Mouse (Mus musculus): ENCODE data around the gene Rnf185.

Gene Rnf185

GRCm38 (mm10) chr11:3452167-3452639 is at the start of gene Rnf185:
Gene Rnf185, minus strand, starts transcription at chr11:3452363.
- peak; percentile 69 for DNase-seq (ENCODE audit: low spot score)

- no peak for DNase-seq (ENCODE audit: low spot score)
Measured at GRCm38 (mm10) chr11:3497296-3497695, 45.1 kb upstream of the Rnf185 start.

GRCm38 (mm10) chr11:3496756-3497155 is 44.6 kb upstream of the Rnf185 start:
- no peak for DNase-seq (ENCODE audit: low spot score)

GRCm38 (mm10) chr11:3495496-3495895 is 43.3 kb upstream of the Rnf185 start:
- DNase-seq (ENCODE audit: low spot score): no peak

GRCm38 (mm10) chr11:3494857-3495256 is 42.7 kb upstream of the Rnf185 start:
- no peak for DNase-seq (ENCODE audit: low spot score)

- no peak for DNase-seq (ENCODE audit: low spot score)
Measured at GRCm38 (mm10) chr11:3492748-3493147, 40.6 kb upstream of the Rnf185 start.

GRCm38 (mm10) chr11:3489036-3489435 is 36.9 kb upstream of the Rnf185 start:
- no peak for DNase-seq (ENCODE audit: low spot score)

GRCm38 (mm10) chr11:3487952-3488570 is 35.9 kb upstream of the Rnf185 start, which contains the start of gene Pla2g3:
Gene Pla2g3, plus strand, starts transcription at chr11:3488284.
- no peak for DNase-seq (ENCODE audit: low spot score)

GRCm38 (mm10) chr11:3486349-3486748 is 34.2 kb upstream of the Rnf185 start:
- no peak for DNase-seq (ENCODE audit: low spot score)

- no peak for DNase-seq (ENCODE audit: low spot score)
Measured at GRCm38 (mm10) chr11:3483980-3484642, 31.9 kb upstream of the Rnf185 start.

- no peak for DNase-seq (ENCODE audit: low spot score)
Measured at GRCm38 (mm10) chr11:3475489-3475888, 23.3 kb upstream of the Rnf185 start.

GRCm38 (mm10) chr11:3474480-3475115 is 22.4 kb upstream of the Rnf185 start:
- DNase-seq (ENCODE audit: low spot score): no peak

GRCm38 (mm10) chr11:3472484-3472883 is 20.3 kb upstream of the Rnf185 start:
- peak; percentile 54 for DNase-seq (ENCODE audit: low spot score)

GRCm38 (mm10) chr11:3471448-3471850 is 19.3 kb upstream of the Rnf185 start:
- DNase-seq (ENCODE audit: low spot score): no peak

GRCm38 (mm10) chr11:3462846-3463245 is 10.7 kb upstream of the Rnf185 start:
- DNase-seq (ENCODE audit: low spot score): no peak

- no peak for DNase-seq (ENCODE audit: low spot score)
Measured at GRCm38 (mm10) chr11:3459105-3459468, 6.9 kb upstream of the Rnf185 start.

GRCm38 (mm10) chr11:3458428-3459104 is 6.4 kb upstream of the Rnf185 start:
- DNase-seq (ENCODE audit: low spot score): no peak

- DNase-seq (ENCODE audit: low spot score): no peak
Measured at GRCm38 (mm10) chr11:3456354-3456753, 4.2 kb upstream of the Rnf185 start.

GRCm38 (mm10) chr11:3454506-3454905 is 2.3 kb upstream of the Rnf185 start:
- no peak for DNase-seq (ENCODE audit: low spot score)

- DNase-seq (ENCODE audit: low spot score): no peak
Measured at GRCm38 (mm10) chr11:3453467-3453866, 1.3 kb upstream of the Rnf185 start.

- no peak for DNase-seq (ENCODE audit: low spot score)
Measured at GRCm38 (mm10) chr11:3452769-3453168, 606 bp upstream of the Rnf185 start.

- no peak for DNase-seq (ENCODE audit: low spot score)
Measured at GRCm38 (mm10) chr11:3451701-3452163, 431 bp downstream of the Rnf185 start.

- no peak for DNase-seq (ENCODE audit: low spot score)
Measured at GRCm38 (mm10) chr11:3444875-3445274, 7.3 kb downstream of the Rnf185 start.
